ENCODE assay signal across 17 mouse cellular contexts in genomic region chr10:29459632-29460031, GRCm38 (mm10).
A peak's percentile ranks its signal among the peaks of the same experiment; 100 is the strongest.
DNase-seq lines count a peak whose midpoint lies in the region; TF ChIP-seq lines count a peak whose summit lies in the region.
"Had no signal": no experiment of that assay in that cellular context is flagged by ENCODE, and none has a peak within 500 bp of the region (broad histone marks: within the 10 kb centered on the region; RNA-seq: fewer than 3 reads in every experiment).

No protein-coding gene starts in this region.

- TF ChIP-seq CTCF in E14TG2a.4 (conservative IDR thresholded peaks at IDR 0.05; ENCODE audit: low read length): peak; percentile 46

- no peaks in the 10 kb centered on the region for H3K27me3 ChIP-seq in E14TG2a.4 (ENCODE audit: insufficient read depth, low read length)
- H3K27me3 ChIP-seq: forebrain, embryonic 15.5 days; heart, embryonic 15.5 days; limb, embryonic 15.5 days; midbrain, embryonic 12.5 days had no signal

- no peaks in the 10 kb centered on the region for H3K36me3 ChIP-seq in E14TG2a.4 (ENCODE audit: insufficient read depth, low read length)
- H3K36me3 ChIP-seq: forebrain, embryonic 15.5 days; heart, embryonic 15.5 days; limb, embryonic 15.5 days; midbrain, embryonic 12.5 days had no signal

- H3K4me1 ChIP-seq in E14TG2a.4 (replicated peaks; ENCODE audit: low read depth, low read length): no peaks in the 10 kb centered on the region
- H3K4me1 ChIP-seq: forebrain, embryonic 15.5 days; heart, embryonic 15.5 days; limb, embryonic 15.5 days; midbrain, embryonic 12.5 days had no signal

- no peak overlapping the region for H3K4me3 ChIP-seq in E14TG2a.4 (replicated peaks; ENCODE audit: low read length)
- H3K4me3 ChIP-seq: forebrain, embryonic 15.5 days; heart, embryonic 15.5 days; limb, embryonic 15.5 days; midbrain, embryonic 12.5 days had no signal

- DNase-seq in cerebellum, adult 9-10 months: peak; percentile 7
- no peak for DNase-seq in cerebellum, postnatal 25 days
- DNase-seq in kidney, adult 9 months: peak; percentile 2
- DNase-seq in kidney, adult 8-10 months: no peak
- DNase-seq in c-Kit-positive CD71-negative TER-119-negative erythroid progenitor cells, embryonic 14.5 days (ENCODE audit: low read depth): peak; percentile 3
- DNase-seq in testis, postnatal 14 days (ENCODE audit: low spot score): no peak
- DNase-seq in left cerebral cortex, postnatal 4 days: no peak
- DNase-seq: adrenal gland, postnatal 10 days; gastrocnemius, postnatal 14 days; kidney, postnatal 10 days; layer of hippocampus, postnatal 36 days; lung, postnatal 10 days had no signal

- no peaks in the 10 kb centered on the region for H3K9me3 ChIP-seq in E14TG2a.4 (ENCODE audit: low read length)
- H3K9me3 ChIP-seq: forebrain, embryonic 15.5 days; heart, embryonic 15.5 days; limb, embryonic 15.5 days; midbrain, embryonic 12.5 days had no signal

- intact Hi-C loops in left cerebral cortex, postnatal 4 days (cut with DNase I): no loop called here

Comparison
In these comparisons a context has a peak if more than half of its experiments do, and no peak if none do; other contexts are left out.
1. DNase-seq: peak in cerebellum, adult 9-10 months (single experiment), kidney, adult 9 months (single experiment) and c-Kit-positive CD71-negative TER-119-negative erythroid progenitor cells, embryonic 14.5 days (single experiment); none in cerebellum, postnatal 25 days (0 of 2), kidney, adult 8-10 months (0 of 2), testis, postnatal 14 days (single experiment) and left cerebral cortex, postnatal 4 days (single experiment).